Mouse (Mus musculus): ENCODE data around the gene Crip3. TPM values are rescaled to one million over a fixed set of nuclear protein-coding genes. Genes with fewer than 3 reads are reported as not detected.

Gene Crip3
- 20.2 and 37.5 TPM in 2 replicates for polyA plus RNA-seq (2015; fragmentation: Nextera tagmentation; extraction: Ambion mirVana)

GRCm38 (mm10) chr17:46428761-46429414, at the start of gene Crip3:
Gene Crip3 (plus strand): TSS chr17:46428926.
- H3K9ac ChIP-seq (ENCODE audit: low read length), result no peak within 1 kb of the TSS
- peak within 1 kb of the TSS; percentile 52 for H3K4me2 ChIP-seq (ENCODE audit: low read depth, low read length)
- H3K4me3 ChIP-seq (ENCODE audit: low read length), result peak within 1 kb of the TSS; percentile 20; the same call in 1 of the 2 replicates
- no peaks in the 10 kb centered on the region for H3K27me3 ChIP-seq (ENCODE audit: control insufficient read depth, insufficient read depth, low read length)
- no peaks in the 10 kb centered on the region for H3K36me3 ChIP-seq (ENCODE audit: control insufficient read depth, insufficient read depth)
- peaks cover 10% of the 10 kb centered on the region; the same call in 1 of the 2 replicates for H3K4me1 ChIP-seq (ENCODE audit: control insufficient read depth, insufficient read depth, low read length)
- H3K27ac ChIP-seq (ENCODE audit: low read length), result no peak within 1 kb of the TSS
- H3K9me3 ChIP-seq (replicated peaks; ENCODE audit: control insufficient read depth, low read length), result no peaks in the 10 kb centered on the region
- no peak for ATAC-seq (replicated peaks; ENCODE audit: extremely low read depth, insufficient read depth, low FRiP score)
- WGBS, result 19% methylated on average over 18 of the region's 18 CpGs

- Histone ChIP-seq H3K4me1 (ENCODE audit: control insufficient read depth, insufficient read depth, low read length) (peaks cover 15% of the 10 kb centered on the region), H3K9ac (ENCODE audit: low read length) (peak within 1 kb of the TSS; percentile 89)
These were observed 45.2 kb upstream of the Crip3 start, which contains the start of gene Zfp318 for GRCm38 (mm10) chr17:46383294-46384060. Gene Zfp318 (plus strand): TSS chr17:46383731.

GRCm38 (mm10) chr17:46384061-46384801, 44.5 kb upstream of the Crip3 start:
- peak; percentile 8; the same call in 1 of the 2 replicates for ATAC-seq (replicated peaks; ENCODE audit: extremely low read depth, insufficient read depth, low FRiP score)
- Histone ChIP-seq H3K9me3 (replicated peaks; ENCODE audit: control insufficient read depth, low read length) (no peaks in the 10 kb centered on the region), H3K4me3 (ENCODE audit: low read length) (peak overlapping the region; percentile 71), H3K27ac (ENCODE audit: low read length) (peak overlapping the region; percentile 90), H3K36me3 (ENCODE audit: control insufficient read depth, insufficient read depth) (peaks cover 12% of the 10 kb centered on the region), H3K9ac (ENCODE audit: low read length) (peak overlapping the region; percentile 89), H3K4me2 (ENCODE audit: low read depth, low read length) (peak overlapping the region; percentile 85), H3K4me1 (ENCODE audit: control insufficient read depth, insufficient read depth, low read length) (peaks cover 15% of the 10 kb centered on the region), H3K27me3 (ENCODE audit: control insufficient read depth, insufficient read depth, low read length) (no peaks in the 10 kb centered on the region)
- under 1% methylated on average over 64 of the region's 70 CpGs for WGBS

More at GRCm38 (mm10) chr17:46383294-46384060, 45.2 kb upstream of the Crip3 start, which contains the start of gene Zfp318:
- Histone ChIP-seq H3K4me3 (ENCODE audit: low read length) (peak within 1 kb of the TSS; percentile 71), H3K4me2 (ENCODE audit: low read depth, low read length) (peak within 1 kb of the TSS; percentile 85), H3K36me3 (ENCODE audit: control insufficient read depth, insufficient read depth) (peaks cover 8% of the 10 kb centered on the region), H3K9me3 (replicated peaks; ENCODE audit: control insufficient read depth, low read length) (no peaks in the 10 kb centered on the region), H3K27me3 (ENCODE audit: control insufficient read depth, insufficient read depth, low read length) (no peaks in the 10 kb centered on the region), H3K27ac (ENCODE audit: low read length) (peak within 1 kb of the TSS; percentile 90)
- peak; percentile 99 for ATAC-seq (replicated peaks; ENCODE audit: extremely low read depth, insufficient read depth, low FRiP score)
- under 1% methylated on average over 94 of the region's 105 CpGs for WGBS

GRCm38 (mm10) chr17:46388200-46388599, 40.5 kb upstream of the Crip3 start:
- Histone ChIP-seq H3K4me2 (ENCODE audit: low read depth, low read length) (no peak overlapping the region), H3K9me3 (replicated peaks; ENCODE audit: control insufficient read depth, low read length) (no peaks in the 10 kb centered on the region), H3K36me3 (ENCODE audit: control insufficient read depth, insufficient read depth) (peaks cover 14% of the 10 kb centered on the region), H3K27me3 (ENCODE audit: control insufficient read depth, insufficient read depth, low read length) (no peaks in the 10 kb centered on the region), H3K9ac (ENCODE audit: low read length) (no peak overlapping the region), H3K27ac (ENCODE audit: low read length) (no peak overlapping the region), H3K4me1 (ENCODE audit: control insufficient read depth, insufficient read depth, low read length) (peaks cover 11% of the 10 kb centered on the region), H3K4me3 (ENCODE audit: low read length) (no peak overlapping the region)
- ATAC-seq (replicated peaks; ENCODE audit: extremely low read depth, insufficient read depth, low FRiP score), result no peak
- 45% methylated on average over 3 of the region's 3 CpGs for WGBS

GRCm38 (mm10) chr17:46393012-46393411, 35.7 kb upstream of the Crip3 start:
- WGBS, result 55% methylated on average over 2 of the region's 2 CpGs
- no peak overlapping the region for H3K4me2 ChIP-seq (ENCODE audit: low read depth, low read length)
- no peak overlapping the region for H3K27ac ChIP-seq (ENCODE audit: low read length)
- no peak for ATAC-seq (replicated peaks; ENCODE audit: extremely low read depth, insufficient read depth, low FRiP score)
- no peak overlapping the region for H3K4me3 ChIP-seq (ENCODE audit: low read length)
- no peak overlapping the region for H3K9ac ChIP-seq (ENCODE audit: low read length)
- peaks cover 17% of the 10 kb centered on the region for H3K36me3 ChIP-seq (ENCODE audit: control insufficient read depth, insufficient read depth)
- H3K4me1 ChIP-seq (ENCODE audit: control insufficient read depth, insufficient read depth, low read length), result no peaks in the 10 kb centered on the region
- no peaks in the 10 kb centered on the region for H3K27me3 ChIP-seq (ENCODE audit: control insufficient read depth, insufficient read depth, low read length)
- H3K9me3 ChIP-seq (replicated peaks; ENCODE audit: control insufficient read depth, low read length), result no peaks in the 10 kb centered on the region

GRCm38 (mm10) chr17:46394631-46395030, 34.1 kb upstream of the Crip3 start:
- Histone ChIP-seq H3K9me3 (replicated peaks; ENCODE audit: control insufficient read depth, low read length) (no peaks in the 10 kb centered on the region), H3K4me3 (ENCODE audit: low read length) (no peak overlapping the region), H3K27me3 (ENCODE audit: control insufficient read depth, insufficient read depth, low read length) (no peaks in the 10 kb centered on the region), H3K36me3 (ENCODE audit: control insufficient read depth, insufficient read depth) (peaks cover 20% of the 10 kb centered on the region), H3K27ac (ENCODE audit: low read length) (no peak overlapping the region), H3K4me1 (ENCODE audit: control insufficient read depth, insufficient read depth, low read length) (no peaks in the 10 kb centered on the region), H3K4me2 (ENCODE audit: low read depth, low read length) (no peak overlapping the region), H3K9ac (ENCODE audit: low read length) (no peak overlapping the region)
- ATAC-seq (replicated peaks; ENCODE audit: extremely low read depth, insufficient read depth, low FRiP score), result no peak
- 67% methylated on average over 1 of the region's 1 CpGs for WGBS

GRCm38 (mm10) chr17:46408478-46408877, 20.2 kb upstream of the Crip3 start:
- Histone ChIP-seq H3K36me3 (ENCODE audit: control insufficient read depth, insufficient read depth) (peaks cover 49% of the 10 kb centered on the region), H3K9me3 (replicated peaks; ENCODE audit: control insufficient read depth, low read length) (no peaks in the 10 kb centered on the region), H3K4me3 (ENCODE audit: low read length) (no peak overlapping the region), H3K4me1 (ENCODE audit: control insufficient read depth, insufficient read depth, low read length) (no peaks in the 10 kb centered on the region), H3K27me3 (ENCODE audit: control insufficient read depth, insufficient read depth, low read length) (no peaks in the 10 kb centered on the region), H3K27ac (ENCODE audit: low read length) (no peak overlapping the region), H3K9ac (ENCODE audit: low read length) (no peak overlapping the region), H3K4me2 (ENCODE audit: low read depth, low read length) (no peak overlapping the region)
- WGBS, result 45% methylated on average over 3 of the region's 3 CpGs
- no peak for ATAC-seq (replicated peaks; ENCODE audit: extremely low read depth, insufficient read depth, low FRiP score)

GRCm38 (mm10) chr17:46418628-46419027, 10.1 kb upstream of the Crip3 start:
- H3K27ac ChIP-seq (ENCODE audit: low read length), result peak overlapping the region; percentile 46

More at GRCm38 (mm10) chr17:46418628-46419027, 10.1 kb upstream of the Crip3 start:
- no peak for ATAC-seq (replicated peaks; ENCODE audit: extremely low read depth, insufficient read depth, low FRiP score)
- H3K4me2 ChIP-seq (ENCODE audit: low read depth, low read length), result no peak overlapping the region; the same call in 1 of the 2 replicates
- H3K27me3 ChIP-seq (ENCODE audit: control insufficient read depth, insufficient read depth, low read length), result no peaks in the 10 kb centered on the region
- H3K36me3 ChIP-seq (ENCODE audit: control insufficient read depth, insufficient read depth), result peaks cover 9% of the 10 kb centered on the region
- H3K9ac ChIP-seq (ENCODE audit: low read length), result no peak overlapping the region
- H3K4me3 ChIP-seq (ENCODE audit: low read length), result no peak overlapping the region
- H3K4me1 ChIP-seq (ENCODE audit: control insufficient read depth, insufficient read depth, low read length), result no peaks in the 10 kb centered on the region
- WGBS, result 71% methylated on average over 5 of the region's 5 CpGs
- H3K9me3 ChIP-seq (replicated peaks; ENCODE audit: control insufficient read depth, low read length), result no peaks in the 10 kb centered on the region
